Mouse (Mus musculus): ENCODE measurements around the gene Cntnap2. TPM values are rescaled to one million over a fixed set of nuclear protein-coding genes. Genes with fewer than 3 reads are reported as not detected.

Gene Cntnap2
- polyA plus RNA-seq, 1 experiment, result not detected

DNA sequence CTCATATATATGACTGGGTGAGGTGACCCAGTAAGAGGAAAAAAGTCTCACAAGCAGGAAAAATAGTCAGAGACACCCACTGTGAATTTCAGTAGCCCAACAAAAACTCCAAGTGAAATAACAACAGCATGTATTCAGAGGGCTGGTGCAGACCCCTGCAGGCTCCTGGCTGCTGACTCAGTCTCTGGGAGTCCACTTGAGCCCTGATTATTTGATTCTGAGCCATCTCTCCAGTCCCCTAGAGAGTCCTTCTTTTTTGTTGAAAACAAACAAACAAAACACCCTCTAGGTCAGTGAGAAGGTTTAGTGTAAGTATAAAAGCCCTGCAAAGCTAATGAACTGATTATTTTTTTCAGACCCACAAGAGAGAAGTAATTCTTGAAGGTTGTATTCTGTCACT is 179.0 kb downstream of the Cntnap2 start:
- Histone ChIP-seq H3K4me2 (ENCODE audit: low read depth) (no peak overlapping the region), H3K79me2 (ENCODE audit: control insufficient read depth, insufficient read depth) (no peaks in the 10 kb centered on the region)
- TF ChIP-seq MYOG (IDR thresholded peaks at IDR 0.05; ENCODE audit: control insufficient read depth in 1 of 3, insufficient read depth in 1 of 3, insufficient read length in 2 of 3, low read depth in 2 of 3), result no peak
- TF ChIP-seq E2F4 (IDR thresholded peaks at IDR 0.05; ENCODE audit: insufficient read depth), result no peak
- no peak for TF ChIP-seq REST (IDR thresholded peaks at IDR 0.05; ENCODE audit: insufficient read depth, insufficient read length)
- TF ChIP-seq SRF (IDR thresholded peaks at IDR 0.05; ENCODE audit: control insufficient read depth, insufficient read length, low read depth), result no peak
- TF ChIP-seq MYOD1 (IDR thresholded peaks at IDR 0.05; ENCODE audit: control insufficient read depth in 1 of 3, insufficient read length in 2 of 3, low read depth in 2 of 3), result no peak
- TF ChIP-seq TCF12 (IDR thresholded peaks at IDR 0.05; ENCODE audit: insufficient read depth, poor library complexity, severe bottlenecking), result no peak

DNA sequence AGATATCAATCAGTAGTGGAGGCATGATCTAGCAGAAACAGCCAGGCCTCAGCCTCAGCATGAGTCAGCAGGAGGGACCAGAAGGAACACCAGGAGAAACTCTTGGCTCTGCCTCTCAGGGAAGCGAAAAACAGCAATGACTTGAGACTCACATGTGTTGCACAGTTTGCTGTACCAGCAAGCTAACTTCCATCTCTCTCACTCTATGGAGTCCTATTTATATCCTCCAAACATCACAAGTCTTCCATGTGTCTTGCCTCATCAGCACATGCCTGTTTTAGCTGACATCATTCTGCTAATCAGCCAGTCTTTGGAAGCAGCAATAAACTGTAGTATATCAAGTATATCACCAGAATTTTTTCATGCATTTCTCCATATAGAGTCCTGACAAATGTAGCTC is 182.1 kb downstream of the Cntnap2 start:
- TF ChIP-seq TCF3 (IDR thresholded peaks at IDR 0.05; ENCODE audit: insufficient read length, low read depth) (no peak), MYOD1 (IDR thresholded peaks at IDR 0.05; ENCODE audit: control insufficient read depth in 1 of 3, insufficient read length in 2 of 3, low read depth in 2 of 3) (no peak), MAX (IDR thresholded peaks at IDR 0.05; ENCODE audit: low read depth) (no peak), POLR2AphosphoS2 (IDR thresholded peaks at IDR 0.05; ENCODE audit: insufficient read length, low read depth) (no peak), TCF12 (IDR thresholded peaks at IDR 0.05; ENCODE audit: insufficient read depth, poor library complexity, severe bottlenecking) (no peak), POLR2A (IDR thresholded peaks at IDR 0.05; ENCODE audit: insufficient read length, low read depth) (no peak), REST (IDR thresholded peaks at IDR 0.05; ENCODE audit: insufficient read depth, insufficient read length) (no peak), MYOG (IDR thresholded peaks at IDR 0.05; ENCODE audit: control insufficient read depth in 1 of 3, insufficient read depth in 1 of 3, insufficient read length in 2 of 3, low read depth in 2 of 3) (no peak), SRF (IDR thresholded peaks at IDR 0.05; ENCODE audit: control insufficient read depth, insufficient read length, low read depth) (no peak), USF1 (IDR thresholded peaks at IDR 0.05; ENCODE audit: low read depth) (no peak), CEBPB (IDR thresholded peaks at IDR 0.05; ENCODE audit: insufficient read depth, poor library complexity, severe bottlenecking) (no peak), E2F4 (IDR thresholded peaks at IDR 0.05; ENCODE audit: insufficient read depth) (no peak)
- Histone ChIP-seq H3K36me3 (ENCODE audit: control insufficient read depth, insufficient read depth) (no peaks in the 10 kb centered on the region), H3ac (ENCODE audit: control insufficient read depth, insufficient read length) (no peak overlapping the region), H3K79me2 (ENCODE audit: control insufficient read depth, insufficient read depth) (no peaks in the 10 kb centered on the region), H3K4me2 (ENCODE audit: low read depth) (no peak overlapping the region), H3K4me3 (no peak overlapping the region), H3K27me3 (ENCODE audit: control insufficient read depth, insufficient read depth, insufficient read length) (no peaks in the 10 kb centered on the region)

More for the DNA sequence above, 179.0 kb downstream of the Cntnap2 start:
- H3K4me3 ChIP-seq, result no peak overlapping the region
- H3ac ChIP-seq (ENCODE audit: control insufficient read depth, insufficient read length), result no peak overlapping the region
- H3K36me3 ChIP-seq (ENCODE audit: control insufficient read depth, insufficient read depth), result no peaks in the 10 kb centered on the region
- H3K27me3 ChIP-seq (ENCODE audit: control insufficient read depth, insufficient read depth, insufficient read length), result no peaks in the 10 kb centered on the region

DNA sequence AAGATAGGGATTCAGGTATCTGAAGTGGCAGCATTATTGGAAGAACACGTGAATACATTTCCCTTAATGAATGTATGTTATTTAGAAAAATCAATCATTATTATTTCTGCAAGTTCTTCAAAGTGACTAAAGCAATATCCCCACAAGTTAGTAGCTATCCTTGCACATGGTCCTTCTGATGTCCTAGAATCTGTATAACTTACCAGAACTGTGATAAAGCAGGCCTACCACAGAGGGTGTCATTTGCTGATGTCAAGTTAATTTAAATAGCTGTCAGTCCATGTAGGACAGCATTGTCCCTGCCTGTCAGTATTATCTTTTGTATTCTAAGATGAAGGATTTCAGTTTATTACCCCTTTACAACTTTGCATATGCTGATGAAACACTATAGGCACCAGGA is 185.5 kb downstream of the Cntnap2 start:
- no peak overlapping the region for H3K4me2 ChIP-seq (ENCODE audit: low read depth)
- no peak overlapping the region for H3K4me3 ChIP-seq
- TF ChIP-seq MYOD1 (IDR thresholded peaks at IDR 0.05; ENCODE audit: control insufficient read depth in 1 of 3, insufficient read length in 2 of 3, low read depth in 2 of 3), result no peak
- no peaks in the 10 kb centered on the region for H3K36me3 ChIP-seq (ENCODE audit: control insufficient read depth, insufficient read depth)
- H3K79me2 ChIP-seq (ENCODE audit: control insufficient read depth, insufficient read depth), result no peaks in the 10 kb centered on the region
- no peaks in the 10 kb centered on the region for H3K27me3 ChIP-seq (ENCODE audit: control insufficient read depth, insufficient read depth, insufficient read length)
- no peak overlapping the region for H3ac ChIP-seq (ENCODE audit: control insufficient read depth, insufficient read length)

DNA sequence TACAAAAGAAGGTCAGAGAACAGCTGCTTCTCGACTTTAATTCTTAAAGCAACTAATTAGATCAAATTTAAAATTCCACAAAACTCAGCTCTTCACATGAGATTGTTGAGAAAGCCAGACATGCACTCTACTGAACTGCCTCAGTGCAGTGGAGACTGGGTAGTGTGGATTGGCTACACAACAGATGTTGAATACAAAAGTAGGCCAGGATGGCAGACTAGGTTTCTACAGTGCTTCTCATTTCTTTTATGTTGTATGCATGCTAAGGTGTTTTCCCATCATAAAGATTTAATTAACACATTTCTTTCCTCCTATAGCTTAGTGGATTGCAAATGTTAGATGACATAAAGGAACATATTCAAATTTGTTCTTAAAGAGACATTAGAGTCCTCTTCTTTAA is 198.9 kb downstream of the Cntnap2 start:
- Histone ChIP-seq H3K4me2 (ENCODE audit: low read depth) (no peak overlapping the region), H3K27me3 (ENCODE audit: control insufficient read depth, insufficient read depth, insufficient read length) (no peaks in the 10 kb centered on the region), H3K4me3 (no peak overlapping the region), H3K79me2 (ENCODE audit: control insufficient read depth, insufficient read depth) (no peaks in the 10 kb centered on the region), H3ac (ENCODE audit: control insufficient read depth, insufficient read length) (no peak overlapping the region), H3K36me3 (ENCODE audit: control insufficient read depth, insufficient read depth) (no peaks in the 10 kb centered on the region)
- TF ChIP-seq MAX (IDR thresholded peaks at IDR 0.05; ENCODE audit: low read depth) (no peak), E2F4 (IDR thresholded peaks at IDR 0.05; ENCODE audit: insufficient read depth) (no peak), REST (IDR thresholded peaks at IDR 0.05; ENCODE audit: insufficient read depth, insufficient read length) (no peak), POLR2A (IDR thresholded peaks at IDR 0.05; ENCODE audit: insufficient read length, low read depth) (no peak), CEBPB (IDR thresholded peaks at IDR 0.05; ENCODE audit: insufficient read depth, poor library complexity, severe bottlenecking) (no peak), MYOD1 (IDR thresholded peaks at IDR 0.05; ENCODE audit: control insufficient read depth in 1 of 3, insufficient read length in 2 of 3, low read depth in 2 of 3) (no peak), TCF3 (IDR thresholded peaks at IDR 0.05; ENCODE audit: insufficient read length, low read depth) (no peak), TCF12 (IDR thresholded peaks at IDR 0.05; ENCODE audit: insufficient read depth, poor library complexity, severe bottlenecking) (no peak), MYOG (IDR thresholded peaks at IDR 0.05; ENCODE audit: control insufficient read depth in 1 of 3, insufficient read depth in 1 of 3, insufficient read length in 2 of 3, low read depth in 2 of 3) (no peak), POLR2AphosphoS2 (IDR thresholded peaks at IDR 0.05; ENCODE audit: insufficient read length, low read depth) (no peak), SRF (IDR thresholded peaks at IDR 0.05; ENCODE audit: control insufficient read depth, insufficient read length, low read depth) (no peak), USF1 (IDR thresholded peaks at IDR 0.05; ENCODE audit: low read depth) (no peak)

DNA sequence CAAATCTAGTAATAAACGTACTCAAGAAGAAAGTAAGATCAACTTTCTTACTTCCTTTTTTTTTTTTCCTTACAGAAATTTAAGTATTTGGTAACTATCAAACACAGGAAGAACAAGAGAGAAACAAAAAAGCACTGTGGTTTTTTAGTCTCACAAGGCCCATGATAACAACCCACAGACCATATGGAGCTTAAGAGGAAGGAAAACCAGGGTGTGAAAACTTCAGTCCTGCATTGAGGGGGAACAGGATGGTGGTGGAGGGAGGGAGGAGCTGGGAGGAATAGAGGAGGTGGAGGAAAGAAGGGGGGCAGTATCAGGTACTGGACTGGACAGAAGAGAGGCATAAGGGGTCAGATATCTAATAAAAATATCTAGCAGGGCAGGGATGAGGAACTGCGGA is 212.4 kb downstream of the Cntnap2 start:
- Histone ChIP-seq H3K4me2 (ENCODE audit: low read depth) (no peak overlapping the region), H3K36me3 (ENCODE audit: control insufficient read depth, insufficient read depth) (no peaks in the 10 kb centered on the region), H3K79me2 (ENCODE audit: control insufficient read depth, insufficient read depth) (no peaks in the 10 kb centered on the region), H3K4me3 (no peak overlapping the region), H3K27me3 (ENCODE audit: control insufficient read depth, insufficient read depth, insufficient read length) (no peaks in the 10 kb centered on the region), H3ac (ENCODE audit: control insufficient read depth, insufficient read length) (no peak overlapping the region)
- TF ChIP-seq TCF12 (IDR thresholded peaks at IDR 0.05; ENCODE audit: insufficient read depth, poor library complexity, severe bottlenecking), result no peak
- no peak for TF ChIP-seq SRF (IDR thresholded peaks at IDR 0.05; ENCODE audit: control insufficient read depth, insufficient read length, low read depth)
- TF ChIP-seq POLR2A (IDR thresholded peaks at IDR 0.05; ENCODE audit: insufficient read length, low read depth), result no peak
- TF ChIP-seq E2F4 (IDR thresholded peaks at IDR 0.05; ENCODE audit: insufficient read depth), result no peak
- TF ChIP-seq USF1 (IDR thresholded peaks at IDR 0.05; ENCODE audit: low read depth), result no peak
- TF ChIP-seq MYOG (IDR thresholded peaks at IDR 0.05; ENCODE audit: control insufficient read depth in 1 of 3, insufficient read depth in 1 of 3, insufficient read length in 2 of 3, low read depth in 2 of 3), result no peak
- no peak for TF ChIP-seq REST (IDR thresholded peaks at IDR 0.05; ENCODE audit: insufficient read depth, insufficient read length)
